Mouse (Mus musculus) G1E (cell line): ENCODE data around the gene Sbno1. TPM values are rescaled to one million over a fixed set of nuclear protein-coding genes. Genes with fewer than 3 reads are reported as not detected.

Experiments used
- ATAC-seq: 2 replicates; pipeline ENCODE4 v1.8.0; 2016; ENCODE audit warnings: mild to moderate bottlenecking; ENCODE audit not compliant: insufficient number of reproducible peaks, poor library complexity, low FRiP score, severe bottlenecking; ENCODE audit errors: extremely low read depth
- DNase-seq: peaks from one replicate; pipeline ENCODE4 v3.0.0; 2012; ENCODE audit warnings: low spot score
- H3K27me3 ChIP-seq: 2 replicates; pipeline ENCODE4 v1.6.1; 2012; ENCODE audit warnings: mild to moderate bottlenecking, low read length, inconsistent platforms; ENCODE audit not compliant: insufficient read depth
- H3K36me3 ChIP-seq: replicated peaks from 2 replicates; pipeline ENCODE3; 2012; ENCODE audit warnings: mild to moderate bottlenecking, inconsistent platforms
- H3K4me1 ChIP-seq: 2 replicates; pipeline ENCODE4 v1.6.1; 2012; ENCODE audit warnings: low read depth, low read length, inconsistent platforms, mixed read lengths; ENCODE audit not compliant: insufficient read depth
- H3K4me3 ChIP-seq: 2 replicates; pipeline ENCODE4 v1.5.1; 2012; ENCODE audit warnings: low read depth, mild to moderate bottlenecking, inconsistent platforms, low read length, moderate library complexity, mixed read lengths
- H3K9me3 ChIP-seq: replicated peaks from 2 replicates; pipeline ENCODE4 v1.6.1; 2012; ENCODE audit warnings: inconsistent platforms
- CTCF ChIP-seq: IDR thresholded peaks from 2 replicates; pipeline ENCODE4 v1.5.1; 2012; ENCODE audit warnings: low read depth, low read length, inconsistent platforms, mixed read lengths
- GATA1 ChIP-seq: IDR thresholded peaks from 2 replicates; pipeline ENCODE4 v1.6.1; 2012; ENCODE audit warnings: borderline replicate concordance, low read length, inconsistent platforms, mixed read lengths
- GATA2 ChIP-seq: IDR thresholded peaks from 2 replicates; pipeline ENCODE4 v1.6.1; 2012; ENCODE audit warnings: low read depth, low read length, inconsistent platforms, borderline replicate concordance
- POLR2AphosphoS5 ChIP-seq: IDR thresholded peaks from 2 replicates; pipeline ENCODE4 v1.6.1; 2012; ENCODE audit warnings: low read depth, low read length, inconsistent platforms; ENCODE audit not compliant: insufficient replicate concordance
- TAL1 ChIP-seq: conservative IDR thresholded peaks from 2 replicates; pipeline ENCODE4 v1.6.1; 2012; ENCODE audit warnings: low read depth, low read length, inconsistent platforms, mixed read lengths
- polyA plus RNA-seq: library from polyadenylated mRNA; stranded (reverse); fragments of >175 nt; gene quantifications from 2 replicates; pipeline ENCODE4 v1.2.3, GENCODE M21; 2012
- total RNA-seq, 2 experiments: library from RNA; stranded (forward) in 1 of 2; stranded (reverse) in 1 of 2; fragments of 200-1000 nt in 1 of 2; fragments of >200 nt in 1 of 2; fragmentation: Nextera tagmentation in 1 of 2; gene quantifications; 2 replicates each; pipeline ENCODE4 v1.2.3; 2014 to 2017

Sbno1 gene
- total and polyA plus RNA-seq, 3 experiments = 29.5 to 260 (median 221) TPM

GRCm38 (mm10) chr5:124387932-124388331 is 37.9 kb downstream of the Sbno1 start:
- no peak for ATAC-seq
- Histone ChIP-seq H3K4me1 (peaks cover 6% of the 10 kb centered on the region; the same call in 1 of the 2 replicates), H3K4me3 (no peak overlapping the region), H3K36me3 (peaks cover 93% of the 10 kb centered on the region), H3K27me3 (no peaks in the 10 kb centered on the region), H3K9me3 (no peaks in the 10 kb centered on the region)
- TF ChIP-seq CTCF = 0 out of 2 replicates have a peak, but pooled peaks have one; percentile 5
- TF ChIP-seq GATA1 = no peak
- DNase-seq = no peak

DNA sequence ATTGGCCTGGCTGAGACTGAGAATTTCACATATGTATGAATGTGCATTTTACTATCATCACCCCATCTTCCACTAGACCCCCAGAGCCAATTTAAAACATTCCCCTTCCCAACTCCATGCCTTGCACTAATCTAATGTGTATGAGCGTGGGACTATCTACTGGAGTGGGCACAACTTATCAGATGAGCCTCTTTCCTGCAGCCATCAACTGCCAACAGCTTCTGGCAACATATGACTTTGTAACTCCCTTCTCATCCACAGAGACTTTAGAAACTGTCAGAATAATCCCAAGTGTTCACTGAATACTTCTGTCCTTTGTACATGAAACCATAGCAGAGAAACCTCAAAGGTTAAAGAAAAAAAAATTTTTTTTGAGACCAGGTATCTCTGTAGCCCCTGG is 45.7 kb downstream of the Sbno1 start:
- peaks cover 93% of the 10 kb centered on the region for H3K36me3 ChIP-seq

GRCm38 (mm10) chr5:124377149-124377548 is 48.7 kb downstream of the Sbno1 start:
- ATAC-seq (no peak), DNase-seq (no peak)
- H3K27me3 ChIP-seq = no peaks in the 10 kb centered on the region
- TF ChIP-seq TAL1 (no peak), POLR2AphosphoS5 (no peak), GATA2 (no peak), CTCF (no peak), GATA1 (no peak)
- H3K4me1 ChIP-seq = no peaks in the 10 kb centered on the region; the same call in 1 of the 2 replicates
- no peaks in the 10 kb centered on the region for H3K9me3 ChIP-seq
- peaks cover 94% of the 10 kb centered on the region for H3K36me3 ChIP-seq
- H3K4me3 ChIP-seq = no peak overlapping the region

More for the DNA sequence above, 45.7 kb downstream of the Sbno1 start:
- Histone ChIP-seq H3K9me3 (no peaks in the 10 kb centered on the region), H3K4me3 (no peak overlapping the region), H3K4me1 (no peaks in the 10 kb centered on the region; the same call in 1 of the 2 replicates), H3K27me3 (no peaks in the 10 kb centered on the region)
- ATAC-seq (no peak), DNase-seq (no peak)
- TF ChIP-seq GATA2 (no peak), CTCF (no peak), GATA1 (no peak), TAL1 (no peak)

GRCm38 (mm10) chr5:124376401-124376800 is 49.4 kb downstream of the Sbno1 start:
- Histone ChIP-seq H3K4me3 (no peak overlapping the region), H3K4me1 (no peaks in the 10 kb centered on the region; the same call in 1 of the 2 replicates), H3K27me3 (no peaks in the 10 kb centered on the region), H3K36me3 (peaks cover 94% of the 10 kb centered on the region), H3K9me3 (no peaks in the 10 kb centered on the region)
- DNase-seq (no peak), ATAC-seq (no peak)
- no peak for TF ChIP-seq GATA2

DNA sequence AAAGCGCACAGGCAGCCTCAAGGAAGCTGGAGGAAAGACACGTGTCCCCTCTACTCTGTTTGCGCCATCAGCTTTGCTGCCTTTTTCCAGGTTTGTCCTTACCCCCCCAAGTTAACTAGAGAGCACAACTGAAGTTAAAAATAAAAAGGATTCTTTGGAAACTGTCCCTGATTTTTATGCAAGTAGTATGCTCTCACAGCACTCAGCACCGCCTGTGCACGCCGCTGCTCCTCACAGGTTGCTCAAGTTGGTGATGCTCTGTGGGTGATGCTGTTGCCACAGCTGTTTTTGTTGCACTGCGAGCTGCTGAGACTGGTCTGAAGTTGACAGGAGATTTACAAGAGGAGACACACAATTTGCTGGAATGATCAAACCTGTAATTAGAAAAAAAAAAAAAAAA is 51.5 kb downstream of the Sbno1 start:
- Histone ChIP-seq H3K27me3 (no peaks in the 10 kb centered on the region), H3K9me3 (no peaks in the 10 kb centered on the region), H3K4me1 (peaks cover 2% of the 10 kb centered on the region; the same call in 1 of the 2 replicates), H3K36me3 (peaks cover 93% of the 10 kb centered on the region), H3K4me3 (no peak overlapping the region)
- ATAC-seq (no peak), DNase-seq (no peak)
- no peak for TF ChIP-seq GATA1
- TF ChIP-seq TAL1 = no peak
- no peak for TF ChIP-seq CTCF
- no peak for TF ChIP-seq POLR2AphosphoS5
- TF ChIP-seq GATA2 = no peak

- no peak for DNase-seq
- Histone ChIP-seq H3K4me1 (peaks cover 3% of the 10 kb centered on the region; the same call in 1 of the 2 replicates), H3K27me3 (no peaks in the 10 kb centered on the region), H3K4me3 (no peak overlapping the region), H3K36me3 (peaks cover 44% of the 10 kb centered on the region), H3K9me3 (no peaks in the 10 kb centered on the region)
- TF ChIP-seq TAL1 = no peak
- no peak for TF ChIP-seq GATA2
- TF ChIP-seq GATA1 = no peak
- TF ChIP-seq POLR2AphosphoS5 = no peak
- TF ChIP-seq CTCF = no peak
- no peak for ATAC-seq
Measured at GRCm38 (mm10) chr5:124366721-124367120, 59.1 kb downstream of the Sbno1 start.

- DNase-seq (no peak), ATAC-seq (no peak)
- peaks cover 3% of the 10 kb centered on the region; the same call in 1 of the 2 replicates for H3K4me1 ChIP-seq
- TF ChIP-seq CTCF (no peak), GATA2 (no peak), POLR2AphosphoS5 (no peak), TAL1 (no peak), GATA1 (no peak)
- H3K4me3 ChIP-seq = no peak overlapping the region
- H3K27me3 ChIP-seq = no peaks in the 10 kb centered on the region
- H3K36me3 ChIP-seq = peaks cover 34% of the 10 kb centered on the region
- H3K9me3 ChIP-seq = no peaks in the 10 kb centered on the region
Measured at GRCm38 (mm10) chr5:124365754-124366153, 60.0 kb downstream of the Sbno1 start.
